Mouse (Mus musculus): ENCODE measurements around the gene Pold4. TPM values are rescaled to one million over a fixed set of nuclear protein-coding genes. Genes with fewer than 3 reads are reported as not detected.

Gene Pold4
- total and polyA plus RNA-seq, 2 experiments = 27.2 to 60.4 TPM

DNA sequence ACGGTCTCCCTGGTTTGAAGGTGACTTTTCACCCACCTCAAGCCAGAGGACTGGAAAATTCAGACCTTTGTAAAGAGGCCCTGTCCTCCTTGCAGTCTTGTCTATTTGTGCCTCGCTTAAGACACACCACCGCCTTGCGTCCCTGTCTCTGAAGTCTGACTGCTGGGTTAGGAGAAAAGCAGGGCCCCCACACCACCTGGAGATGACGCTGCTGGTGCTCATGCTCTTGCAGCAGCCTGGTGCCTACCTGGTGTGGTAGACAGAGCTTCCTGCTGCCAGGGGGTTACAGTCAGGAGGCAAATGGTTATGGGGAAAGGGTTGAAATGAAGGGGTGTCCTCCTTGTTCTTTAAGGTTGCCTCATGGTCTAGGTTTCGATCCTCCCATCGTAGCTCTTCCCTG lies 22.5 kb downstream of the Pold4 start:
- no peak for DNase-seq (ENCODE audit: extremely low read depth, low read depth, low spot score)
- no peaks in the 10 kb centered on the region for H3K79me2 ChIP-seq (ENCODE audit: control insufficient read depth, insufficient read depth, low read length)
- no peak overlapping the region for H3K27ac ChIP-seq (replicated peaks; ENCODE audit: insufficient read depth, low read depth, low read length)
- no peak overlapping the region for H3K4me3 ChIP-seq (ENCODE audit: insufficient read depth, low read depth, low read length)
- no peak overlapping the region for H3K9ac ChIP-seq (ENCODE audit: low read depth, low read length)
- no peaks in the 10 kb centered on the region for H3K4me1 ChIP-seq (ENCODE audit: control insufficient read depth, insufficient read depth, low read length)
- TF ChIP-seq CTCF (IDR thresholded peaks at IDR 0.05; ENCODE audit: low read depth, low read length) = no peak
- no peak for TF ChIP-seq POLR2A (IDR thresholded peaks at IDR 0.05; ENCODE audit: extremely low read depth, insufficient read depth, low read length)
- WGBS = 95% methylated on average over 7 of the region's 7 CpGs
- H3K27me3 ChIP-seq (ENCODE audit: control insufficient read depth, insufficient read depth, low read length) = no peaks in the 10 kb centered on the region
- H3K36me3 ChIP-seq (ENCODE audit: control insufficient read depth, insufficient read depth, low read length) = no peaks in the 10 kb centered on the region

DNA sequence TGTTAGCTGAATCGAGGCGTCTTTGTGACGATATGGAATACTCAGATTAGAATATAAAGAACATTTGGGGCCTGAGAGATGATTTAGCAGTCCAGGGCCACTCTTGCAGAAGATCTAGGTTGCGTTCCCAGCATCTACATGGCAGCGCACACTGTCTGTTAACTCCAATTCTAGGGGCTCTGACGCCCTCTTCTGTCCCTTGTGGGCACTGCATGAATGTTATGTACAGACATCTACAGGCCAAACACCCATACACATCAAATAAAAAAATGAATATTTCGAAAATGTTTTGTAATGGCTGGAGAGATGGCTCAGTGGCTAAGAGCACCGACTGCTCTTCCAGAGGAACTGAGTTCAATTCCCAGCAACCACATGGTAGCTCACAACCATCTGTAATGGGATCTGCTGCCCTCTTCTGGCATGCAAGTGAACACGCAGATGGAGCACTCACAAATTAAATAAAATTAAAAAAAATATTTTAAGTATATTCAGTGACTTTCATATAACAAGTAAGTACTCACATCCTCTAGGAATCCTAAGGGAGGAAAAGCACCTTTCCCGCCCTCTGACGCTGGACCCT lies 24.0 kb downstream of the Pold4 start:
- no peak for DNase-seq (ENCODE audit: extremely low read depth, low read depth, low spot score)
- Histone ChIP-seq H3K4me3 (ENCODE audit: insufficient read depth, low read depth, low read length) (no peak overlapping the region), H3K9ac (ENCODE audit: low read depth, low read length) (no peak overlapping the region), H3K27ac (replicated peaks; ENCODE audit: insufficient read depth, low read depth, low read length) (no peak overlapping the region), H3K36me3 (ENCODE audit: control insufficient read depth, insufficient read depth, low read length) (no peaks in the 10 kb centered on the region), H3K4me1 (ENCODE audit: control insufficient read depth, insufficient read depth, low read length) (no peaks in the 10 kb centered on the region), H3K27me3 (ENCODE audit: control insufficient read depth, insufficient read depth, low read length) (no peaks in the 10 kb centered on the region), H3K79me2 (ENCODE audit: control insufficient read depth, insufficient read depth, low read length) (no peaks in the 10 kb centered on the region)
- WGBS = 87% methylated on average over 11 of the region's 11 CpGs
- TF ChIP-seq CTCF (IDR thresholded peaks at IDR 0.05; ENCODE audit: low read depth, low read length) = no peak; the same call in 1 of the 2 replicates
- TF ChIP-seq POLR2A (IDR thresholded peaks at IDR 0.05; ENCODE audit: extremely low read depth, insufficient read depth, low read length) = no peak

DNA sequence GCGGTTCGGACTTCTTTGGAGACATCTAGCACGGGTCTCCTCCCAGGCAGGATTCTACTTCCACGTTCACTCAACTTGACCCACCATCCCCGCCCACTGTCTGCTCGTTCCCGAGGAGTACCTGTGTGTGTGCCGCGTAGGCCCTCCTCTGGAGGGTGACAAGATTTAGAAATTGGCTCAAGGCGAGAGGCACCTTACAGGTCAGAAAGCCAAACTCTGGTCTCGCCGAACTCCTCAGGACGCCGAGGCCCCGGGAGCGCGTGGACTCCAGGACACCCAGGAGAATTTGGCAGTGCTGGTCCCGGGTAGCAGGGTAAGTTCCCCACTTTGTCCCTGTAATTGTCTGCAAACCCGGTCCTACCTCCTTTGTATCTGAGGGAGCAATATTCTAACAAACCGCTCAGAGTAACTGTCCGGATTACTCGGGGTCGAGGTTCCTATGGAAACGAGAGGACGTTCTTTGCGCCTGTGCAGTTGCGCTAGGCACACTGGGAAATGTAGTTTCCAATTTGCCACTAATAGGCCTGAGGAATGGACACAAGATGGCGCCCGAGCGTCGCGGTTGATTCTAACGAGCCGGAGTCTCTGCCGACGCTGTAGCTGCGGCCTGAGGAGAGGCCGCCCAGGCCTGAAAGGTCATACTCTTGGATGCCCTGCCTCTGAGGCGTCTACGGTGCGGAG lies 25.7 kb downstream of the Pold4 start:
- Histone ChIP-seq H3K36me3 (ENCODE audit: control insufficient read depth, insufficient read depth, low read length) (no peaks in the 10 kb centered on the region), H3K9ac (ENCODE audit: low read depth, low read length) (peak overlapping the region; percentile 50), H3K4me1 (ENCODE audit: control insufficient read depth, insufficient read depth, low read length) (no peaks in the 10 kb centered on the region), H3K27ac (replicated peaks; ENCODE audit: insufficient read depth, low read depth, low read length) (no peak overlapping the region), H3K27me3 (ENCODE audit: control insufficient read depth, insufficient read depth, low read length) (no peaks in the 10 kb centered on the region), H3K4me3 (ENCODE audit: insufficient read depth, low read depth, low read length) (peak overlapping the region; percentile 67), H3K79me2 (ENCODE audit: control insufficient read depth, insufficient read depth, low read length) (no peaks in the 10 kb centered on the region)
- peak; percentile 84 for DNase-seq (ENCODE audit: extremely low read depth, low read depth, low spot score)
- TF ChIP-seq CTCF (IDR thresholded peaks at IDR 0.05; ENCODE audit: low read depth, low read length) = peak; percentile 95
- TF ChIP-seq POLR2A (IDR thresholded peaks at IDR 0.05; ENCODE audit: extremely low read depth, insufficient read depth, low read length) = no peak
- WGBS = 2% methylated on average over 41 of the region's 41 CpGs

DNA sequence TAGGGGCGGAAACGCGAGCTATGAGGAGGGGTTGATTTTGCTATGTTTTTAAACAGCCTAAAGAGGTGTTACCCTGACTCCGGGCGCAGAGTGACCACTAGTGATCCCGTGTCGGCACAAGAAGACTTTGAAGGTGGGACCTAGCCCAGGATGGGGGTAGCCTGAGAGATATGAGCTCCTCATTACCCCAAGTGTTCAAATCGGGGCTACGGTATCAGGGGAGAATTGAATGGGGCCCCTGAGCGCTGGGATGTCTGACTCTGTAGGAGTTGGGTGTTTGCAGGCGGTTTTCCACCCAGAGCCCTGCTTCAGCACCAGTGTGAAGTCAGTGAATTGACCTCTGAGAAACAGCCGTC lies 26.2 kb downstream of the Pold4 start:
- H3K36me3 ChIP-seq (ENCODE audit: control insufficient read depth, insufficient read depth, low read length) = no peaks in the 10 kb centered on the region
- H3K4me3 ChIP-seq (ENCODE audit: insufficient read depth, low read depth, low read length) = no peak overlapping the region
- WGBS = 40% methylated on average over 12 of the region's 12 CpGs
- no peaks in the 10 kb centered on the region for H3K79me2 ChIP-seq (ENCODE audit: control insufficient read depth, insufficient read depth, low read length)
- no peaks in the 10 kb centered on the region for H3K4me1 ChIP-seq (ENCODE audit: control insufficient read depth, insufficient read depth, low read length)
- no peak overlapping the region for H3K27ac ChIP-seq (replicated peaks; ENCODE audit: insufficient read depth, low read depth, low read length)
- TF ChIP-seq CTCF (IDR thresholded peaks at IDR 0.05; ENCODE audit: low read depth, low read length) = no peak
- no peak for TF ChIP-seq POLR2A (IDR thresholded peaks at IDR 0.05; ENCODE audit: extremely low read depth, insufficient read depth, low read length)
- H3K9ac ChIP-seq (ENCODE audit: low read depth, low read length) = no peak overlapping the region; the same call in 1 of the 2 replicates
- no peaks in the 10 kb centered on the region for H3K27me3 ChIP-seq (ENCODE audit: control insufficient read depth, insufficient read depth, low read length)
- DNase-seq (ENCODE audit: extremely low read depth, low read depth, low spot score) = no peak

DNA sequence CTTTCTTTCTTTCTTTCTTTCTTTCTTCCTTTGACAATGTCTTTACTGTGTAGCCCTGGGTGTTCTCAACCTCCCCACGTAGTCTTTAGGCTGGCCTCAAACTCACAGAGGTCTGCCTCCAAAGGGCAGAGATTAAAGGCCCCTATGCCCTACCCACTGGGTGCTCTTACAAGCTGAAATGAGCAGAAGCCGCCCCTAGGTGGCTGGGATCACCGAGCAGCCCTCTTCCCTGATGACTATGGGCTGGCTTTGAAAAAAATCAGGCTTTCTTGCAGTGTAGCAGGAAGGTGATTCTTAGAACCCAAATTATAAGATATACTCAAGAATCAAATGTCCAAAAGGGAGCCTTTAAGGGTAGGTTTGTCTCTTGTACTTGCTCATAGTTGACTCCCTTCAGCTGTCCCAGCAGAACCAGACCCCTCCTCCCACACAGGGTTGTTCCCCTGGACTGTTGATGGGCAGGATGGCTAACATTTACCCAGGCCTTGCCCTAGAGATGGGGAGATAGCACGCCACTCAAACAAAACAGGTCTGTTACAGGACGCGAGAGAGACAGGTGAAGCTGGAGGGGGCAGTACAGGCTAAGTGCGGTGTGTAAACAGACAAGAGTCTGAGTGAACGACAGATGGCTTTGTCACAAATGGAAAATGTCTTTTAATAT lies 29.5 kb downstream of the Pold4 start:
- Histone ChIP-seq H3K79me2 (ENCODE audit: control insufficient read depth, insufficient read depth, low read length) (no peaks in the 10 kb centered on the region), H3K9ac (ENCODE audit: low read depth, low read length) (no peak overlapping the region), H3K27me3 (ENCODE audit: control insufficient read depth, insufficient read depth, low read length) (no peaks in the 10 kb centered on the region), H3K4me1 (ENCODE audit: control insufficient read depth, insufficient read depth, low read length) (no peaks in the 10 kb centered on the region; the same call in 1 of the 2 replicates), H3K4me3 (ENCODE audit: insufficient read depth, low read depth, low read length) (no peak overlapping the region), H3K36me3 (ENCODE audit: control insufficient read depth, insufficient read depth, low read length) (no peaks in the 10 kb centered on the region), H3K27ac (replicated peaks; ENCODE audit: insufficient read depth, low read depth, low read length) (no peak overlapping the region)
- 55% methylated on average over 8 of the region's 8 CpGs for WGBS
- TF ChIP-seq CTCF (IDR thresholded peaks at IDR 0.05; ENCODE audit: low read depth, low read length) = no peak
- no peak for TF ChIP-seq POLR2A (IDR thresholded peaks at IDR 0.05; ENCODE audit: extremely low read depth, insufficient read depth, low read length)
- DNase-seq (ENCODE audit: extremely low read depth, low read depth, low spot score) = no peak

DNA sequence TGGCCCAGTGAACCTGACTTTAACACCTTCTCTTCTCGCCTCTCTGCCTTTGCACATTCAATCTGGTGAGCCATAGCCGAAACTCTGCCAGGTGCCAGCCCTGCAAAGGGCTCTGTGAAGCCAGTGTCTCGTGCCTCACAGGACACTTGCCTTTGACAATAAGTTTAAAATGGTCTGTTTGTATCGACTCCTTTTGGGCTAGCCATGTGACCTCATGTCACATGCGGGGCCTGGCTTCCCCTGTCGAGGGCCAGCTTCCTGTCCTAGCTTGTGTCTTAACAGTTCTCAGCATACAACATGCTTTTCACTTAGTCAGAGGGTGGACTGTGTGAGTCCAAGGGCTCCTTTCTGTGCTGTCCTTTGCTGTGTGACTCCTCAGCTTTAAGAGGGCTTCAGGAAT lies 31.1 kb downstream of the Pold4 start:
- no peak overlapping the region for H3K9ac ChIP-seq (ENCODE audit: low read depth, low read length)
- no peaks in the 10 kb centered on the region for H3K27me3 ChIP-seq (ENCODE audit: control insufficient read depth, insufficient read depth, low read length)
- TF ChIP-seq CTCF (IDR thresholded peaks at IDR 0.05; ENCODE audit: low read depth, low read length) (no peak), POLR2A (IDR thresholded peaks at IDR 0.05; ENCODE audit: extremely low read depth, insufficient read depth, low read length) (no peak)
- H3K79me2 ChIP-seq (ENCODE audit: control insufficient read depth, insufficient read depth, low read length) = no peaks in the 10 kb centered on the region
- no peaks in the 10 kb centered on the region; the same call in 1 of the 2 replicates for H3K4me1 ChIP-seq (ENCODE audit: control insufficient read depth, insufficient read depth, low read length)
- 75% methylated on average over 6 of the region's 6 CpGs for WGBS
- H3K27ac ChIP-seq (replicated peaks; ENCODE audit: insufficient read depth, low read depth, low read length) = no peak overlapping the region
- H3K36me3 ChIP-seq (ENCODE audit: control insufficient read depth, insufficient read depth, low read length) = no peaks in the 10 kb centered on the region
- no peak overlapping the region for H3K4me3 ChIP-seq (ENCODE audit: insufficient read depth, low read depth, low read length)
- no peak for DNase-seq (ENCODE audit: extremely low read depth, low read depth, low spot score)

Measured in liver, adult 2 months (tissue).